Mouse (Mus musculus) erythroblast, embryonic 14.5 days (primary cell): Measurements from ENCODE around the gene Mrps15.

Experiments
- GATA1 ChIP-seq: IDR thresholded peaks from 2 replicates; pipeline ENCODE4 v1.6.1; 2012; ENCODE audit warnings: low read length, inconsistent platforms, mixed read lengths
- TAL1 ChIP-seq: IDR thresholded peaks from 3 replicates; pipeline ENCODE4 v1.6.1; 2012; ENCODE audit warnings: low read length, inconsistent platforms, mixed read lengths

DNA sequence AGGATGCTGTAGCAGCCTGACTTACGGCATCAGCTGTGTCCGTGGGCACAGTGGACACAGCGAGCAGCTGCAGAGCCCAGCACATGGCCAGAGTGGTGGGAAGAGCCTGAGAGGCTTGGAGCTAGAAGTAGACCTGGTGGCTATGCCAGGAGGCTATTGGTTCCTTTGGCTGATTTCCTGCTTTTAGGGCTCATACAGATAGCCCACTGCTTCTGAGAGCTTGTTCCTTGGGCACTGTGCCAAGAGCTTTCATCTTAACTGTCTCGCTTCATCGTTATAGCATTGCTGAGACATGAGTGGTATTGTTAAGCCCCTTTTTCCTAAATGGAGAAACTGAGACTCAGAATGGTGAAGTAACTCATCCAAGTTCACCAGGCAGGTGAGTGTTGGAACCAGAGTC, 20.9 kb upstream of the Mrps15 start:
- no peak for TF ChIP-seq GATA1
- no peak for TF ChIP-seq TAL1
